Mouse (Mus musculus): ENCODE data around the gene Cyp3a11.
"Not testable (repeated sequence)": the region's sequence is repeated elsewhere in the genome, so short reads cannot be mapped to it uniquely, and the experiment has no call there.

The Cyp3a11 gene

GRCm38 (mm10) chr5:145879688-145880087, at the start of gene Cyp3a11:
TSS of gene Cyp3a11 (minus strand) at chr5:145879964.
- DNase-seq = no peak

- DNase-seq = no peak
Observed at GRCm38 (mm10) chr5:145912912-145913311, 33.1 kb upstream of the Cyp3a11 start.

- no peak for DNase-seq
Observed at GRCm38 (mm10) chr5:145911781-145912180, 32.0 kb upstream of the Cyp3a11 start.

GRCm38 (mm10) chr5:145906937-145907336, 27.2 kb upstream of the Cyp3a11 start:
- DNase-seq = not testable (repeated sequence)

- DNase-seq = no peak
Observed at GRCm38 (mm10) chr5:145904535-145904934, 24.8 kb upstream of the Cyp3a11 start.

- no peak for DNase-seq
Observed at GRCm38 (mm10) chr5:145903349-145903748, 23.6 kb upstream of the Cyp3a11 start.

GRCm38 (mm10) chr5:145900436-145900990, 20.7 kb upstream of the Cyp3a11 start:
- DNase-seq = no peak

- no peak for DNase-seq
Observed at GRCm38 (mm10) chr5:145897271-145897670, 17.5 kb upstream of the Cyp3a11 start.

GRCm38 (mm10) chr5:145881207-145881606, 1.4 kb upstream of the Cyp3a11 start:
- DNase-seq = no peak

- DNase-seq = not testable (repeated sequence)
Observed at GRCm38 (mm10) chr5:145867433-145867832, 12.3 kb downstream of the Cyp3a11 start.

GRCm38 (mm10) chr5:145805796-145806195, 74.0 kb downstream of the Cyp3a11 start, which contains the start of gene Cyp3a44:
TSS of gene Cyp3a44 (minus strand) at chr5:145805874.
- DNase-seq = not testable (repeated sequence)
